In the genomic region with DNA sequence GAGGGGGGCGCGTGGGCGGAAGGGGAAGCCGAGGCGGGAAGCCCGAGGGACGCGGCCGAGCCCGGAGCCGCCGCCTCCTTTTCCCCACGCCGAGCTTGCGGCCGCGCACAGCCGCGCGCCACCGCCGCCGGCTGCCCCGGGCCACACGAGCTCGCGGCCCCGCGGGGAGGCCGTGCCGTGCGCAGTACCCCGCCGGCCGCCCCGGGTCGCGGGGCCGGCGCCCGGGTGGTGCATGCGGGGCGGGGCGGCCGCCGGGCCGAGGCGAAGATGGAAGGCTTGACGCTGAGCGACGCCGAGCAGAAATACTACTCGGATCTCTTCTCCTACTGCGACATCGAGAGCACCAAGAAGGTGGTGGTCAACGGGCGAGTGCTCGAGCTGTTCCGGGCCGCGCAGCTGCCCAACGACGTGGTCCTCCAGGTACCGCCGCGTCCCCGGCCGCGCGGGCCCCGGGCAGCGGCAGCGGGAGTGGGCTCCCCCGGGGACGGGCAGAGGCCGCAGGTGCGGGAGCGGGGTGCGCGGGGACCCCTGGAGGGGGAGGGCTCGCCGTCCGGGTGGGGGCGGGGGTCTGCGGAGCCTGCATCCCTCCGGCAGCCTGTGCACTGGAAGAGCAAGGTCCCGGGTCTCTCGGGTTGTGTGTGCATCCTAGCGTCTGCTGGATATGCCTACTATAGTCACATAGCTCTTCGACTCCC, we compare ENCODE assay signal across 8 mouse cellular contexts. TPM values are rescaled to one million over a fixed set of nuclear protein-coding genes. Genes with fewer than 3 reads are reported as not detected.
A peak's percentile ranks its signal among the peaks of the same experiment; 100 is the strongest.
DNase-seq lines count a peak whose midpoint lies in the region; ATAC-seq and TF ChIP-seq lines count a peak whose summit lies in the region.

Reps1 (plus strand) TSS at position 166 of the 695 bp plus-strand sequence.

- intact Hi-C loops in left cerebral cortex, postnatal 14 days (cut with DNase I) = loop anchor here (2.0 to 10.0 kb wide), 3 partner anchors 46 to 321 kb away; no protein-coding TSS in a partner anchor

- no peak for TF ChIP-seq CTCF in lung, embryonic 14.5 days (IDR thresholded peaks at IDR 0.05; ENCODE audit: low read depth)
- TF ChIP-seq CTCF in heart, postnatal 0 days (IDR thresholded peaks at IDR 0.05; ENCODE audit: low read depth) = no peak

- no peaks in the 10 kb centered on the region for H3K9me3 ChIP-seq in lung, embryonic 14.5 days (ENCODE audit: low read depth, low read length)
- H3K9me3 ChIP-seq in heart, postnatal 0 days (replicated peaks; ENCODE audit: control insufficient read depth, low read length) = no peaks in the 10 kb centered on the region
- H3K9me3 ChIP-seq in midbrain, embryonic 13.5 days = no peaks in the 10 kb centered on the region

- DNase-seq in lung, embryonic 14.5 days = peak; percentile 70
- DNase-seq in lung, postnatal 25 days (ENCODE audit: low spot score) = no peak
- peak in 1 of 2 experiments; percentile 10 for DNase-seq in adrenal gland, postnatal 4 days (ENCODE audit: low spot score in 2 of 2)
- DNase-seq in heart, postnatal 0 days (ENCODE audit: low spot score) = peak; percentile 39
- peak; percentile 10 to 29 for DNase-seq in left cerebral cortex, postnatal 14 days (ENCODE audit: low spot score in 2 of 2)
- DNase-seq in thymus, adult 18-20 months = peak; percentile 29 to 32

- H3K4me3 ChIP-seq in lung, embryonic 14.5 days (ENCODE audit: low read depth, low read length) = peak within 1 kb of the TSS; percentile 97
- peak within 1 kb of the TSS; percentile 90 for H3K4me3 ChIP-seq in heart, postnatal 0 days (ENCODE audit: low read depth, low read length)
- peak within 1 kb of the TSS; percentile 93 for H3K4me3 ChIP-seq in midbrain, embryonic 13.5 days (replicated peaks)

- peaks cover 6% of the 10 kb centered on the region for H3K4me1 ChIP-seq in lung, embryonic 14.5 days (ENCODE audit: insufficient read depth)
- peaks cover 15% of the 10 kb centered on the region for H3K4me1 ChIP-seq in heart, postnatal 0 days (ENCODE audit: control insufficient read depth, insufficient read depth)
- H3K4me1 ChIP-seq in midbrain, embryonic 13.5 days (replicated peaks) = peaks cover 26% of the 10 kb centered on the region

- no peak for TF ChIP-seq EP300 in heart, postnatal 0 days (IDR thresholded peaks at IDR 0.05; ENCODE audit: low read depth)

- WGBS in lung, embryonic 14.5 days = under 1% methylated on average over 83 of the region's 90 CpGs
- under 1% methylated on average over 80 of the region's 90 CpGs for WGBS in heart, postnatal 0 days
- WGBS in midbrain, embryonic 13.5 days = under 1% methylated on average over 90 of the region's 90 CpGs

- ATAC-seq in lung, embryonic 14.5 days (ENCODE audit: insufficient read depth) = peak; percentile 82
- ATAC-seq in erythroid progenitor cell, adult 5-6 weeks (replicated peaks; ENCODE audit: low FRiP score, poor library complexity, severe bottlenecking) = peak; percentile 50
- peak; percentile 76 for ATAC-seq in heart, postnatal 0 days (ENCODE audit: insufficient read depth, low read depth)
- ATAC-seq in midbrain, embryonic 13.5 days = peak; percentile 88

- H3K36me3 ChIP-seq in lung, embryonic 14.5 days (ENCODE audit: insufficient read depth) = no peaks in the 10 kb centered on the region
- H3K36me3 ChIP-seq in heart, postnatal 0 days (replicated peaks; ENCODE audit: control insufficient read depth, insufficient read depth, low read length) = no peaks in the 10 kb centered on the region
- no peaks in the 10 kb centered on the region for H3K36me3 ChIP-seq in midbrain, embryonic 13.5 days

- peak within 1 kb of the TSS; percentile 82 for H3K4me2 ChIP-seq in lung, embryonic 14.5 days
- H3K4me2 ChIP-seq in heart, postnatal 0 days (ENCODE audit: low read depth, low read length) = peak within 1 kb of the TSS; percentile 64
- peak within 1 kb of the TSS; percentile 62 for H3K4me2 ChIP-seq in midbrain, embryonic 13.5 days (replicated peaks)

- H3K27me3 ChIP-seq in lung, embryonic 14.5 days (ENCODE audit: insufficient read depth, low read length) = no peaks in the 10 kb centered on the region
- no peaks in the 10 kb centered on the region for H3K27me3 ChIP-seq in heart, postnatal 0 days (ENCODE audit: control insufficient read depth, insufficient read depth, low read length)
- H3K27me3 ChIP-seq in midbrain, embryonic 13.5 days = no peaks in the 10 kb centered on the region

- peak within 1 kb of the TSS; percentile 91 for H3K27ac ChIP-seq in lung, embryonic 14.5 days (ENCODE audit: low read depth)
- peak within 1 kb of the TSS; percentile 92 for H3K27ac ChIP-seq in heart, postnatal 0 days (ENCODE audit: low read depth)
- H3K27ac ChIP-seq in midbrain, embryonic 13.5 days = peak within 1 kb of the TSS; percentile 95

- H3K9ac ChIP-seq in lung, embryonic 14.5 days = peak within 1 kb of the TSS; percentile 93
- H3K9ac ChIP-seq in heart, postnatal 0 days (replicated peaks; ENCODE audit: low read depth, low read length) = peak within 1 kb of the TSS; percentile 94
- H3K9ac ChIP-seq in midbrain, embryonic 13.5 days (replicated peaks) = peak within 1 kb of the TSS; percentile 96

RNA-seq across cellular contexts. Expression of gene Reps1, which starts in this region (rescaled TPM):
- 27.7 and 32.5 TPM in 2 replicates for polyA plus RNA-seq in lung, embryonic 14.5 days (2014; fragmentation: Nextera tagmentation; extraction: Ambion mirVana)
- total RNA-seq in adrenal gland, postnatal 4 days (2021) = 10 to 100 TPM; 52.1 to 57.7 TPM
- total RNA-seq in erythroid progenitor cell, adult 5-6 weeks (2015; ENCODE audit: low replicate concordance) = 12.3 and 18.0 TPM in 2 replicates
- 14.3 and 16.3 TPM in 2 replicates for total RNA-seq in erythroid progenitor cell, adult 5-6 weeks (2017; ENCODE audit: low replicate concordance)
- 43.4 and 48.3 TPM in 2 replicates for total RNA-seq in heart, postnatal 0 days (2014; rRNA removed; ENCODE audit: low replicate concordance)
- 6.9 and 9.2 TPM in 2 replicates for polyA plus RNA-seq in heart, postnatal 0 days (2015; fragmentation: Nextera tagmentation; extraction: Ambion mirVana)
- 10 to 100 TPM; 54.2 to 56.4 TPM for total RNA-seq in left cerebral cortex, postnatal 14 days (2021)
- polyA plus RNA-seq in midbrain, embryonic 13.5 days (2015; fragmentation: Nextera tagmentation; extraction: Ambion mirVana) = 15.6 and 17.8 TPM in 2 replicates
